Mouse (Mus musculus): ENCODE data around the gene Msgn1.

Gene Msgn1

GRCm38 (mm10) chr12:11198026-11198425 lies 10.7 kb downstream of the Msgn1 start:
- no peak for DNase-seq

- no peak for DNase-seq
Measured at GRCm38 (mm10) chr12:11196830-11197229, 11.9 kb downstream of the Msgn1 start.

- peak; percentile 79 to 83 for DNase-seq
Measured at GRCm38 (mm10) chr12:11196142-11196597, 12.6 kb downstream of the Msgn1 start.

GRCm38 (mm10) chr12:11195031-11195430 lies 13.7 kb downstream of the Msgn1 start:
- no peak for DNase-seq

GRCm38 (mm10) chr12:11178486-11179154 lies 30.2 kb downstream of the Msgn1 start:
- peak; percentile 94 to 97 for DNase-seq

GRCm38 (mm10) chr12:11177408-11178394 lies 31.1 kb downstream of the Msgn1 start:
- peak in 1 of 2 experiments; percentile 12 for DNase-seq

GRCm38 (mm10) chr12:11158670-11159069 lies 50.1 kb downstream of the Msgn1 start:
- no peak for DNase-seq
